Mouse (Mus musculus) stomach, embryonic 15.5 days (tissue): ENCODE results near the gene Jun. TPM values are rescaled to one million over a fixed set of nuclear protein-coding genes. Genes with fewer than 3 reads are reported as not detected.

Experiments used
- ATAC-seq: fragments of 200-750 bp; cut with Nextera tagmentation; 2 replicates; pipeline ENCODE4 v1.8.0; 2017; ENCODE audit warnings: low read depth, moderate number of reproducible peaks, moderate TSS enrichment; ENCODE audit not compliant: insufficient read depth, low FRiP score
- H3K27ac ChIP-seq: fragments of 300-500 bp; sonication (generic); 2 replicates; pipeline ENCODE4 v1.5.1; 2015; ENCODE audit warnings: mild to moderate bottlenecking, inconsistent platforms
- H3K27me3 ChIP-seq: fragments of 300-500 bp; sonication (generic); replicated peaks from 2 replicates; pipeline ENCODE4 v1.6.1; 2015; ENCODE audit warnings: inconsistent platforms
- H3K36me3 ChIP-seq: fragments of 300-500 bp; sonication (generic); 2 replicates; pipeline ENCODE4 v1.6.1; 2015; ENCODE audit warnings: inconsistent platforms
- H3K4me1 ChIP-seq: fragments of 300-500 bp; sonication (generic); 2 replicates; pipeline ENCODE4 v1.6.1; 2015; ENCODE audit warnings: inconsistent platforms
- H3K4me2 ChIP-seq: fragments of 300-500 bp; sonication (generic); 2 replicates; pipeline ENCODE4 v1.6.1; 2015; ENCODE audit warnings: mild to moderate bottlenecking, inconsistent platforms
- H3K4me3 ChIP-seq: fragments of 300-500 bp; sonication (generic); replicated peaks from 2 replicates; pipeline ENCODE4 v1.5.1; 2015; ENCODE audit warnings: inconsistent platforms
- H3K9ac ChIP-seq: fragments of 300-500 bp; sonication (generic); 2 replicates; pipeline ENCODE4 v1.6.1; 2015; ENCODE audit warnings: inconsistent platforms
- H3K9me3 ChIP-seq: fragments of 300-500 bp; sonication (generic); 2 replicates; pipeline ENCODE4 v1.6.1; 2016; ENCODE audit warnings: inconsistent platforms
- WGBS: fragments of 180-500 bp; shearing (Covaris S2); methylation state at CpG from one replicate; pipeline ENCODE4 v1.1.7; 2015; 5-methylcytosine and 5-hydroxymethylcytosine counted together
- polyA plus RNA-seq: library from polyadenylated mRNA; unstranded; fragments of >200 nt; fragmentation: Nextera tagmentation; extraction: Ambion mirVana; gene quantifications from 2 replicates; pipeline ENCODE4 v1.2.1, GENCODE M21; 2015

The Jun gene
- polyA plus RNA-seq, 1 experiment from 2014 or later, result 102 TPM

- Histone ChIP-seq H3K27ac (no peak overlapping the region), H3K4me2 (no peak overlapping the region), H3K27me3 (no peaks in the 10 kb centered on the region), H3K9me3 (no peaks in the 10 kb centered on the region), H3K9ac (no peak overlapping the region), H3K36me3 (no peaks in the 10 kb centered on the region), H3K4me1 (peaks cover 2% of the 10 kb centered on the region; the same call in 1 of the 2 replicates), H3K4me3 (no peak overlapping the region)
- no peak for ATAC-seq
- 58% methylated on average over 10 of the region's 10 CpGs for WGBS
Observed at GRCm38 (mm10) chr4:95073214-95073750, 21.3 kb upstream of the Jun start.

GRCm38 (mm10) chr4:95070407-95070806, 18.4 kb upstream of the Jun start:
- WGBS, result 57% methylated on average over 5 of the region's 5 CpGs

GRCm38 (mm10) chr4:95068045-95068948, 16.3 kb upstream of the Jun start:
- H3K9ac ChIP-seq, result no peak overlapping the region
- no peak overlapping the region for H3K27ac ChIP-seq
- no peaks in the 10 kb centered on the region for H3K9me3 ChIP-seq
- H3K4me3 ChIP-seq, result no peak overlapping the region
- no peaks in the 10 kb centered on the region for H3K27me3 ChIP-seq
- peaks cover 2% of the 10 kb centered on the region; the same call in 1 of the 2 replicates for H3K4me1 ChIP-seq
- no peak overlapping the region for H3K4me2 ChIP-seq
- 74% methylated on average over 8 of the region's 8 CpGs for WGBS
- no peaks in the 10 kb centered on the region for H3K36me3 ChIP-seq
- ATAC-seq, result peak; percentile 48; the same call in 1 of the 2 replicates

More at GRCm38 (mm10) chr4:95070407-95070806, 18.4 kb upstream of the Jun start:
- Histone ChIP-seq H3K27ac (no peak overlapping the region), H3K27me3 (no peaks in the 10 kb centered on the region), H3K4me3 (no peak overlapping the region), H3K9ac (no peak overlapping the region), H3K36me3 (no peaks in the 10 kb centered on the region), H3K4me1 (peaks cover 2% of the 10 kb centered on the region; the same call in 1 of the 2 replicates), H3K4me2 (no peak overlapping the region), H3K9me3 (no peaks in the 10 kb centered on the region)
- peak; percentile 48; the same call in 1 of the 2 replicates for ATAC-seq

DNA sequence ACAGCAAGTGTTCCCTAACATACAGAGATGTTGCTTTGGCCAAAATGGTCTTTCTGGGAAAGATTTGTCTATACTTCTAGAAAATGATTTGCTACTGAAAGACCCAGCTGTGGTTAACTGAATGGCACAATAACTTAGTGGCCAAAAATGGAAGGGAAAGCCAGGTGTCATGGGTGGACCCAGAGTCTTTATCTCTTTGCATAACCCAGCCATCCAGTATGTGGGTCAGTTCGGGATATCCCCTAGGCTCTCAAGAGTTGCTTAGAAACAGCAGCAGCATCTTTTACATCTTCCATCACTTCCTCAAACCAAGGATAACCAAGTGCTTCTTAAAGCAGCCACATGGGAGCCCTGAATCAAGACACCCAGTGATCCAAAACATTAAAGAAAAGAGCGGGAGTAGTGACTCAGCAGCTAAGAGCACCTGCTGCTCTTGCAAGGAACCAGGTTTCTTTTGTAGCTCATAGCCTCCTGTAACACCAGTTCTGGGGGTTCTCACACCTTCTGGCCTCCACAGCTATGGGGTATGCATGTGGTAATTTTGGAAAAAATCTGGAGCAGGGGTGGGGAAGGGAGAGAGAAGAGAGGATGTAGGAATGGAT, 11.7 kb upstream of the Jun start:
- Histone ChIP-seq H3K4me1 (no peaks in the 10 kb centered on the region), H3K27me3 (no peaks in the 10 kb centered on the region), H3K9me3 (no peaks in the 10 kb centered on the region), H3K36me3 (no peaks in the 10 kb centered on the region), H3K27ac (no peak overlapping the region), H3K4me3 (no peak overlapping the region), H3K4me2 (no peak overlapping the region), H3K9ac (no peak overlapping the region)
- no peak for ATAC-seq
- 89% methylated on average over 2 of the region's 2 CpGs for WGBS

DNA sequence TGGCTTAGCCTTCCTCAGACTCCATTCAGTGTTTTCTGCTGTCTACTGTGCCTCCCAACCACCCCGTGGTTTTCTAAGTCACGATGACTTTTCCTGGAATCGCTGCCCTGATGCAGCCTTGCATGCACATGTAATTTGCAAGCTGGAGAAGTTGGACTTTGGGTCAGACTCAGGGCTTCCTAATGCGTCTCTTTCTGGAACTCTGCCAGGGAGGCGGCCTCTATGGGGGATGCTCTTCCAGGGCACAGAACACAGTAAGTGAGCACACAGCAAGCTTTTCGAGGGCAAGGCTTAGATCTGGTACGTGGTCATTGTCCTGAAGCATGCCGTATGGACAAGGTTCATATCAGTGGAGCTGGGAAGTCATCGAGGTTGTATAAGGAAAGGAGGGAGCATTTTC, 10.9 kb upstream of the Jun start:
- Histone ChIP-seq H3K27me3 (no peaks in the 10 kb centered on the region), H3K4me1 (no peaks in the 10 kb centered on the region), H3K9ac (no peak overlapping the region), H3K4me2 (no peak overlapping the region), H3K27ac (no peak overlapping the region), H3K4me3 (no peak overlapping the region), H3K36me3 (no peaks in the 10 kb centered on the region), H3K9me3 (no peaks in the 10 kb centered on the region)
- 59% methylated on average over 9 of the region's 9 CpGs for WGBS
- ATAC-seq, result peak; percentile 66; the same call in 1 of the 2 replicates

- H3K36me3 ChIP-seq, result no peaks in the 10 kb centered on the region
- no peaks in the 10 kb centered on the region for H3K9me3 ChIP-seq
- H3K9ac ChIP-seq, result no peak overlapping the region
- no peaks in the 10 kb centered on the region for H3K27me3 ChIP-seq
- 0 out of 2 replicates have a peak, but pooled peaks cover 9% of the 10 kb centered on the region for H3K4me1 ChIP-seq
- H3K27ac ChIP-seq, result no peak overlapping the region
- H3K4me2 ChIP-seq, result no peak overlapping the region
- no peak for ATAC-seq
- 51% methylated on average over 4 of the region's 4 CpGs for WGBS
- no peak overlapping the region for H3K4me3 ChIP-seq
Observed at GRCm38 (mm10) chr4:95057264-95057663, 5.2 kb upstream of the Jun start.

DNA sequence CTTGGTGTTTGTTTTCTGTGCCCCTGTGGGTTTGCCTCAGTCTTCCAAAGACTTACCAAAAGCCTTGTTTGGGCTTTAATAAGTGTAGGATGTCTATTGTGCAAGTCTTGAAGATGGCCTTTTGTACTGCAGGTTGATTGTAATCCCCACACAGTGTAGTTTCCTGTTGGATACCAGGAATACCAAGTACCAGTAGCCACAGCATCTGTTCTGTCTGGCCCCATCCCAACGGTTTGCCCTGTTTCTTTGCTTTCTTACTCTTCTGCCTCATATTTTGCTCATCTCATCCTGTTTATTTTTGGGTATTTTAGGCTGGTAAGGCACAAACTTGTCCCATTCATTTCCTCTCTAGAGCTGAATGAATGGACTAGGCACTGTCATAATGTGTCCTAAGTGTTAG, 3.3 kb upstream of the Jun start:
- no peak overlapping the region for H3K9ac ChIP-seq
- H3K4me1 ChIP-seq, result 0 out of 2 replicates have a peak, but pooled peaks cover 9% of the 10 kb centered on the region
- ATAC-seq, result no peak
- no peaks in the 10 kb centered on the region for H3K9me3 ChIP-seq
- H3K4me3 ChIP-seq, result no peak overlapping the region
- H3K36me3 ChIP-seq, result no peaks in the 10 kb centered on the region
- H3K27ac ChIP-seq, result no peak overlapping the region
- 58% methylated on average over 1 of the region's 1 CpGs for WGBS
- H3K4me2 ChIP-seq, result no peak overlapping the region
- no peaks in the 10 kb centered on the region for H3K27me3 ChIP-seq

DNA sequence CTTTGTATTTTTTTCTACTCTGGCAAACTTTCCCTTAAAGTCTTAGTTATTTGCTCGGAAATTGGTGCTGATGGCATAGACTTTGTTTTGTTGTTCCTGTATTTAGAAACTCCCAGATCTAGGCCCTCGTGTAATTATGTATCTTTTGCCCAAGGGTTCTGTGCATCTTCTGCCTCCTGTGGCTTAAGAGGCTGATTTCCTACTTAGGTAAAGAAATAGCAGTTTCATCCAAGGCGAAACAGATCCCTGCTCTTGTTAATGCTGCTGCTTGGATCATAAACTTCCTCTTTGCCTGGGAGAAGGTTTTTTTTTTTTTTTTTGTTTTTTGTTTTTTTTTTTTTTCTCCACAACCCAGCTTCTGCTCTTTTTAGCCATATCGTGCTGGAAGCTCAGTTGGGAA, 2.3 kb upstream of the Jun start:
- no peaks in the 10 kb centered on the region for H3K9me3 ChIP-seq
- 33% methylated on average over 4 of the region's 4 CpGs for WGBS
- no peak overlapping the region for H3K4me3 ChIP-seq
- 0 out of 2 replicates have a peak, but pooled peaks cover 9% of the 10 kb centered on the region for H3K4me1 ChIP-seq
- H3K9ac ChIP-seq, result no peak overlapping the region
- no peaks in the 10 kb centered on the region for H3K27me3 ChIP-seq
- no peaks in the 10 kb centered on the region for H3K36me3 ChIP-seq
- peak overlapping the region; percentile 70; the same call in 1 of the 2 replicates for H3K4me2 ChIP-seq
- peak overlapping the region; percentile 97 for H3K27ac ChIP-seq
- no peak for ATAC-seq

DNA sequence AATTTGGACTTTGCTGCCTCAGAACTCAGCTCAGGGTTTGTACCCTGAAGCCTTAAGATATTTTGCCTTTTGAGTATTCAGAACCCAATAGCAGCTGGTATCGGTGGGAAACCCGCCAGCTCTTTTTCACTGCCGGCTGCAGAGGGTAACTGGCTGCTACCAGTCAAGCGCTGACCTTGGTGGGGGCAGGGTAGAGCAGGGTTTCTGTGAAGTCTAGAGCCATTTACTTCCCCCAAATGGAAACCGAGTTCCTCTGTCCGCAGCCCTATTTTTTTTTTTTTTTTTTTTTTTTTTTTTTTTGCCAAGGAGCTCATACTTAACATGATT, 1.7 kb upstream of the Jun start:
- Histone ChIP-seq H3K9me3 (no peaks in the 10 kb centered on the region), H3K4me1 (0 out of 2 replicates have a peak, but pooled peaks cover 12% of the 10 kb centered on the region), H3K27me3 (no peaks in the 10 kb centered on the region), H3K9ac (no peak overlapping the region), H3K36me3 (no peaks in the 10 kb centered on the region), H3K27ac (peak overlapping the region; percentile 97), H3K4me3 (peak overlapping the region; percentile 50), H3K4me2 (peak overlapping the region; percentile 70)
- ATAC-seq, result no peak
- WGBS, result 1% methylated on average over 6 of the region's 6 CpGs

- Histone ChIP-seq H3K27me3 (no peaks in the 10 kb centered on the region), H3K4me1 (0 out of 2 replicates have a peak, but pooled peaks cover 16% of the 10 kb centered on the region), H3K9me3 (no peaks in the 10 kb centered on the region), H3K4me3 (peak overlapping the region; percentile 50), H3K36me3 (no peaks in the 10 kb centered on the region), H3K9ac (peak overlapping the region; percentile 64), H3K4me2 (peak overlapping the region; percentile 70), H3K27ac (peak overlapping the region; percentile 97)
- WGBS, result under 1% methylated on average over 29 of the region's 29 CpGs
- ATAC-seq, result peak; percentile 59
Observed at GRCm38 (mm10) chr4:95053041-95053790, 1.2 kb upstream of the Jun start.

DNA sequence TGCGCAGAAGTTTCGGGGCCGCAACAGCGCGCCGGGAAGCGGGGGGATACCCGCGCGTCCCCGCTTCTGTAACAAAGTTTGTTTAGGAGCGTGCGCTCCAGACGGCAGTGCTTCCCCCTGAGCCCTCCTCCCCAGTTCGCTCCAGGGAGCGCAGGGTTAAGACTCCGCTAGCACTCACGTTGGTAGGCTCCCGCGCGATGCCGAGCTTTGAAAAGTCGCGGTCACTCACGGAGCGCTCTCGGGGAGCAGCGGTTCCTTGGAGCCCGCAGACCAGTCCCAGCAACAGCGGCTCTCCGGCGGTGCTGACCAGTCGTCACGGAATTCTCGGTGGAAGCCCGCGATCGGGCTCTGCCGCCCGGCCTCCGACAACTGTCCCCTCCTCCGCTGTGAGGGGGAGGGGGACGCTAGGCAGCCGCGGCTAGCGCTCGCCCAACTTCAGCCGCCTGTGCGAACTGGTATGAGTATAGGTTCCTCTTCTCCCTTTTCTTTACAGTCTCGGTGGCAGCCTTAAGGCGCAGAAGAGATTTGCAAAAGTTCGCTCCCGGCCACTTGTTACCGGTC, 631 bp downstream of the Jun start:
- Histone ChIP-seq H3K36me3 (no peaks in the 10 kb centered on the region), H3K4me2 (peak overlapping the region; percentile 78), H3K9me3 (no peaks in the 10 kb centered on the region), H3K27me3 (no peaks in the 10 kb centered on the region), H3K4me3 (peak overlapping the region; percentile 66), H3K9ac (peak overlapping the region; percentile 83), H3K27ac (peak overlapping the region; percentile 97), H3K4me1 (0 out of 2 replicates have a peak, but pooled peaks cover 16% of the 10 kb centered on the region)
- WGBS, result under 1% methylated on average over 54 of the region's 54 CpGs
- no peak for ATAC-seq
